Mouse (Mus musculus): ENCODE results near the gene Ube2l6. TPM values are rescaled to one million over a fixed set of nuclear protein-coding genes. Genes with fewer than 3 reads are reported as not detected.
A peak's percentile ranks its signal among the peaks of the same experiment; 100 is the strongest.

Gene Ube2l6
- polyA plus RNA-seq, 1 experiment from 2014 or later, result 16.6 TPM

- Histone ChIP-seq H3K9ac (replicated peaks) (no peak within 1 kb of the TSS), H3K4me3 (replicated peaks) (no peak within 1 kb of the TSS), H3K27me3 (peaks cover 21% of the 10 kb centered on the region), H3K27ac (no peak within 1 kb of the TSS), H3K9me3 (no peaks in the 10 kb centered on the region), H3K36me3 (no peaks in the 10 kb centered on the region), H3K4me1 (replicated peaks) (peaks cover 6% of the 10 kb centered on the region), H3K4me2 (replicated peaks) (no peak within 1 kb of the TSS)
- ATAC-seq, result no peak
- 68% methylated on average over 13 of the region's 13 CpGs for WGBS
Observed at GRCm38 (mm10) chr2:84822552-84822951, 23.9 kb downstream of the Ube2l6 start, which contains the start of gene Smtnl1. Smtnl1 (minus strand) TSS chr2:84822652.

DNA sequence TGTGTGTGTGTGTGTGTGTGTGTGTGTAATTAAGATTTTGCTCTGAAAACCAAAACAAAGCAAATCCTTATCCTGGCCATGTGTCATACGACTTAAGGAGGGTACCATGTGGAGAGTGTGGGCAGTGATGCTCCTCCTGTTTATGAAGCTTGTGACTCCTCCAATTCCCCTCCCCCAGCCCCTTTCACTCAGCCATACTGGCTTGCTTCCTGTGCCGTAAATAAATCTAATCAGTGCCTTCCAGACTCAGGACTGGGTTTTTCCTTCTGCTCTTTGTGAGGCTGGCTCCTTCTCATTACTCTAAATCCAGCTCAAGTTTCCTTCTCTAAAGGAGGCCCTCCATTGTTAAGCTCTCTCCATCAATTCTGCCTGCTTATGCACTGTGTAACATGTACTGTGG is 24.6 kb downstream of the Ube2l6 start:
- WGBS, result 55% methylated on average over 2 of the region's 2 CpGs
- Histone ChIP-seq H3K9me3 (no peaks in the 10 kb centered on the region), H3K4me1 (replicated peaks) (peaks cover 13% of the 10 kb centered on the region), H3K27ac (no peak overlapping the region), H3K36me3 (no peaks in the 10 kb centered on the region), H3K9ac (replicated peaks) (no peak overlapping the region), H3K4me2 (replicated peaks) (no peak overlapping the region), H3K27me3 (peaks cover 21% of the 10 kb centered on the region), H3K4me3 (replicated peaks) (no peak overlapping the region)
- ATAC-seq, result no peak

DNA sequence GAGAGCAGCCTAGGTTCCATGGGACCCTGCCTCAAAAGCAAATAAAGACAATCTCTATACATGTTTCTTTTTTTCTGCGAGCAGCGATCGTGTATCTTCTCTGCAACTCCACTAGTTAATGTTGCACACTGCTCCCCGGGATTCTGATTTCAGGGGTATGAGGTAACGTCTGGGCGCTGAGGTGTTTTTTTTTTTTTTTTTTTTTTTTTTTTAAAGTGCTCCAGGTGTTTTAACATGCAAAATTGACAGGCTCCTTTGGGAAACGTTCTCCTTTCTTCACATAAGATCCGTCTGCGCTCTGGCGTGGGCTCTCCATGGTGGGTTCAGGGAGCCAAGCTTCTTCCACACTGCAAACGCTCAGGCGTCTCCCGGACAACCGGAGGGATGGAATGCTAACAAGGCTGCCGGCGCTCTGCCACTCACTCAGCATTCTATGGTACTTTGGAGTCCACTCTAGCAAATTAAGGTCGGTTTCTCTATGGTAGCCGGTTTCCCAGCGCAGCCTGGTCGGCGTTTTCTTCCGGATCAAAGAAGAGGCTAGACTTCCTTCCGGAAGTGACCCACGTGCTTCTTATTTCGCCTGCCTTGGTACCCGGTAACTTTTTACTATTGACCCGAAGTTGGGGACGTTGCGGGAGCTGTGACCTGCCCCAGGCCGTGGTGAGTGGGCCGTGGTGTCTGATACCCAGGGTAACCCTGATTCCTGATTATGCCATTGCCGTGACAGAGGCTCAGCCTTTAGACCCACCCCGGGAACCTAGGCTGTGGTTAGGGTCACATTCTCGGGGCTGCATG is 28.1 kb downstream of the Ube2l6 start, which contains the start of gene Timm10:
TSS of gene Timm10 (plus strand) at position 510 of the 795 bp plus-strand sequence.
- Histone ChIP-seq H3K4me1 (replicated peaks) (peaks cover 16% of the 10 kb centered on the region), H3K9ac (replicated peaks) (peak within 1 kb of the TSS; percentile 81), H3K4me3 (replicated peaks) (peak within 1 kb of the TSS; percentile 94), H3K4me2 (replicated peaks) (peak within 1 kb of the TSS; percentile 100), H3K27ac (0 out of 2 replicates have a peak within 1 kb of the TSS, but pooled peaks have one; percentile 9), H3K27me3 (peaks cover 11% of the 10 kb centered on the region), H3K9me3 (no peaks in the 10 kb centered on the region), H3K36me3 (peaks cover 12% of the 10 kb centered on the region)
- ATAC-seq, result peak; percentile 94
- WGBS, result under 1% methylated on average over 34 of the region's 34 CpGs

GRCm38 (mm10) chr2:84827283-84827920 is 28.8 kb downstream of the Ube2l6 start:
- peaks cover 16% of the 10 kb centered on the region for H3K4me1 ChIP-seq (replicated peaks)
- peaks cover 8% of the 10 kb centered on the region; the same call in 1 of the 2 replicates for H3K27me3 ChIP-seq
- peak overlapping the region; percentile 81 for H3K9ac ChIP-seq (replicated peaks)
- peak overlapping the region; percentile 100 for H3K4me2 ChIP-seq (replicated peaks)
- H3K27ac ChIP-seq, result no peak overlapping the region
- H3K4me3 ChIP-seq (replicated peaks), result peak overlapping the region; percentile 94
- under 1% methylated on average over 29 of the region's 29 CpGs for WGBS
- H3K9me3 ChIP-seq, result no peaks in the 10 kb centered on the region
- ATAC-seq, result no peak; the same call in 1 of the 2 replicates
- peaks cover 12% of the 10 kb centered on the region for H3K36me3 ChIP-seq

DNA sequence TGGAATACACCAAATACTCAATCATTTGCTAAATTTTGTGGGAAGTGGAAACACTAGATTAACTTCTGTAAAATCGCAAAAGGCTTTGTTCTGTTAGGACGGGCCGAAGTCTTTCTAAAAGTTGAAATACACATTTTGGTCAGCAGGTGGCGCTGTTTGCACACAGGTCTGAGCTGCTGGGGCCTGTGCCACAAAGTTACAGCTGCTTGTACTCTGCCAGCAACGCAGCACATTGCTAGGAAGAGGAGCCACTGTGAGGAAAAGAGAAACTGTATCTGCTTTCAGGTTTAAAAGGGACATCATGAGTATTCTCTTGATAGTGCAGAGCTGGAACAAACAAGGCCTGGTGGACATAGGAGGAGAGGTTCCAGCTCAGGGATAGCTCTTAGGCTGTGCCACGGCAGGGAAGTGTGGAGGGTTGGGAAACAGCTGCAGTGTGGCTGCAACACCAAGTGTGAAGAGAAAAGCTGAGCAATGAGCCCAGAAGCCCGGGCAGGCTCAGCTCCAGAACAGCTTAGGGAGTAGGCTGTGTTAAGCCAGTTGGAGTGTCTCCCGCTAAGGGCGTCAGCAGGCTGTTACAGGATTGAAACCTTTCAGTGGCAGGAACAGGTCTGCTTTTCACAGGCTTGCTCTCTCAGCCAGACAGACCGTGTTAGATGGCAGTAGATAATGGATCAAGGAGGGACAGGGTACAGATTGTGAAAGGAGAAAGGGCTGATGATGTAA is 33.2 kb downstream of the Ube2l6 start:
- H3K27ac ChIP-seq, result no peak overlapping the region

DNA sequence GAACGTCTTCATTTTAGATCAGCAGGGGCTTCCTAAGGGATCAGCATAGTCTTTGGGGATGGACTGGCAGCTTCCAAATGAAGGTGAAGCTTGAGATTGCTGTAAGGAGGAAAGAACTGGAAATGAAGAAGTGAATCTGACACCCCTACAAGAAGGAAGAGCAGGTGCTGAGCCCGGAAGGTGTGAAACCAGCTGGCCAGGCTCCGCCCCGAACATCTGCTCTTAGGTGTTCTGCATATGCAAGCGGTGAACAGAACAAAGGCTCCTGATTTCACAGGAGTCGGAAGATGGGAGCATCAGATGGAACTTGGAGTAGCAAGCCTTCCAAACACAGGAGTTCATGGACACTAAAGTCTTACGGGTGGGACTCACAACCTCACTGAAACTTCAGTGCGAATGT is 38.5 kb downstream of the Ube2l6 start:
- H3K27ac ChIP-seq, result no peak overlapping the region
- ATAC-seq, result no peak
- no peak overlapping the region for H3K4me3 ChIP-seq (replicated peaks)
- WGBS, result 67% methylated on average over 8 of the region's 8 CpGs
- no peaks in the 10 kb centered on the region for H3K9me3 ChIP-seq
- H3K4me1 ChIP-seq (replicated peaks), result peaks cover 27% of the 10 kb centered on the region
- no peaks in the 10 kb centered on the region for H3K36me3 ChIP-seq
- H3K9ac ChIP-seq (replicated peaks), result no peak overlapping the region
- H3K27me3 ChIP-seq, result peaks cover 57% of the 10 kb centered on the region
- H3K4me2 ChIP-seq (replicated peaks), result no peak overlapping the region

More for the DNA sequence above, 33.2 kb downstream of the Ube2l6 start:
- WGBS, result 35% methylated on average over 10 of the region's 10 CpGs
- Histone ChIP-seq H3K27me3 (peaks cover 5% of the 10 kb centered on the region; the same call in 1 of the 2 replicates), H3K9me3 (no peaks in the 10 kb centered on the region), H3K4me1 (replicated peaks) (peaks cover 13% of the 10 kb centered on the region), H3K4me3 (replicated peaks) (no peak overlapping the region), H3K9ac (replicated peaks) (no peak overlapping the region), H3K36me3 (peaks cover 12% of the 10 kb centered on the region), H3K4me2 (replicated peaks) (no peak overlapping the region)
- ATAC-seq, result peak; percentile 68

DNA sequence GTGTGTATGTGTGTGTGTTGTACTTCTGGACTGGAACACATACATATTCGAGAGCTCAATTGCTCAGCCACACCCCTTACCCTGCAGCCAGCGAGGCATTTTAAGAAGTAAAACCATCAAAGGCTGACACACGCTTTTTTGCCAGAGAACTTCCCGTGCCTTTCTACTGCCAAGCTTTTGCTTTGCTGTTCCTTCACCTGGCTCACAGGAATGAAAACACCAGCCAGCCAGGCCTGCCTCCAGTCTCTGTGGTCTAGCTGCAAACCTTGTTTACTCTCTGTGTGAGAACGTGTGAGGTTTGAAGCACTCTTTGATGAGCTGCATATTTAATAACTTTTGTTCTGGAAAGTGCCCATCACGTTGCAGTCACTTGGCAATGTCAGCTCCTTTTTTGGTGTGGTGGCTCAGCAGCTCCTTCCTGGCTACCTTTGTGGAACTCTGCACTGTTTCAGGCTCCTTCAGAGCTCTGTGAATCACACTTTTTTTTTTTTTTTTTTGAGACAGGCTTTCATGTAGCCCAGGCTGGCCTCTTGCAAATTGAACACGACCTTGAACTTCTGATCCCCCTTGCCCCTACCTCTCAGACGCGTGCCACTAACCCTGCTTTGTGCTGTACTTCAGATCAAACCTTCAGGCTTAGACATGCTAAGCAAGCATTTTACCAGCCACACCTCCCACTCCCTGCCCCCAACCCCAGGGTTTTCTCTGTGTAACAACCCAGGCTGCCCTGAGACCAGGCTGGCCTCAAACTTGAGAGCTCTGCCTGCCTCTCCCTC is 39.4 kb downstream of the Ube2l6 start:
- Histone ChIP-seq H3K27ac (no peak overlapping the region), H3K4me1 (replicated peaks) (peaks cover 27% of the 10 kb centered on the region), H3K9me3 (no peaks in the 10 kb centered on the region), H3K9ac (replicated peaks) (no peak overlapping the region), H3K27me3 (peaks cover 58% of the 10 kb centered on the region), H3K4me3 (replicated peaks) (no peak overlapping the region), H3K4me2 (replicated peaks) (no peak overlapping the region), H3K36me3 (no peaks in the 10 kb centered on the region)
- ATAC-seq, result no peak
- WGBS, result 30% methylated on average over 9 of the region's 9 CpGs

GRCm38 (mm10) chr2:84838593-84838949 is 39.9 kb downstream of the Ube2l6 start, which contains the start of gene Slc43a1:
Slc43a1 (plus strand) TSS chr2:84838850.
- Histone ChIP-seq H3K4me2 (replicated peaks) (peak within 1 kb of the TSS; percentile 91), H3K4me1 (replicated peaks) (peaks cover 27% of the 10 kb centered on the region), H3K9me3 (no peaks in the 10 kb centered on the region), H3K4me3 (replicated peaks) (peak within 1 kb of the TSS; percentile 49), H3K27ac (no peak within 1 kb of the TSS), H3K36me3 (no peaks in the 10 kb centered on the region), H3K9ac (replicated peaks) (peak within 1 kb of the TSS; percentile 65; the same call in 1 of the 2 replicates), H3K27me3 (peaks cover 58% of the 10 kb centered on the region)
- no peak for ATAC-seq
- WGBS, result 18% methylated on average over 10 of the region's 10 CpGs

- Histone ChIP-seq H3K9ac (replicated peaks) (peak overlapping the region; percentile 65), H3K9me3 (no peaks in the 10 kb centered on the region), H3K27me3 (peaks cover 58% of the 10 kb centered on the region), H3K4me3 (replicated peaks) (peak overlapping the region; percentile 49), H3K4me2 (replicated peaks) (peak overlapping the region; percentile 91), H3K27ac (no peak overlapping the region), H3K4me1 (replicated peaks) (peaks cover 27% of the 10 kb centered on the region), H3K36me3 (no peaks in the 10 kb centered on the region)
- peak; percentile 3; the same call in 1 of the 2 replicates for ATAC-seq
- WGBS, result under 1% methylated on average over 47 of the region's 47 CpGs
Observed at GRCm38 (mm10) chr2:84838993-84839980, 40.7 kb downstream of the Ube2l6 start.

GRCm38 (mm10) chr2:84840016-84840747 is 41.6 kb downstream of the Ube2l6 start:
- peak; percentile 91 for ATAC-seq
- no peaks in the 10 kb centered on the region for H3K36me3 ChIP-seq
- under 1% methylated on average over 54 of the region's 54 CpGs for WGBS
- peaks cover 58% of the 10 kb centered on the region for H3K27me3 ChIP-seq
- H3K4me3 ChIP-seq (replicated peaks), result peak overlapping the region; percentile 49
- H3K27ac ChIP-seq, result no peak overlapping the region
- peak overlapping the region; percentile 65 for H3K9ac ChIP-seq (replicated peaks)
- H3K4me1 ChIP-seq (replicated peaks), result peaks cover 27% of the 10 kb centered on the region
- H3K9me3 ChIP-seq, result no peaks in the 10 kb centered on the region
- H3K4me2 ChIP-seq (replicated peaks), result peak overlapping the region; percentile 91

Data from midbrain, embryonic 13.5 days (tissue).